Mouse (Mus musculus) layer of hippocampus, postnatal 25 days (tissue): Measurements from ENCODE around the gene Ide. TPM values are rescaled to one million over a fixed set of nuclear protein-coding genes. Genes with fewer than 3 reads are reported as not detected.

Source experiments
- DNase-seq, 2 experiments: peaks; one replicate each; pipeline ENCODE4 v3.0.0; 2022; ENCODE audit warnings: mixed read lengths in 2 of 2, low spot score in 1 of 2; ENCODE audit errors: extremely low spot score in 1 of 2
- total RNA-seq, 2 experiments: library from RNA; stranded (reverse); gene quantifications; 2 replicates each; pipeline ENCODE4 v1.2.3; 2021

Gene Ide
- total RNA-seq = 10 to 100 TPM; 36.6 to 39.3 TPM

- no peak for DNase-seq
Measured at GRCm38 (mm10) chr19:37337752-37338151, at the start of gene Ide. Ide (minus strand) TSS chr19:37337852.

GRCm38 (mm10) chr19:37386126-37386525 lies 48.5 kb upstream of the Ide start:
- DNase-seq = no peak

- no peak for DNase-seq
Measured at GRCm38 (mm10) chr19:37378816-37379215, 41.2 kb upstream of the Ide start.

GRCm38 (mm10) chr19:37377404-37377990 lies 39.8 kb upstream of the Ide start:
- DNase-seq = no peak

GRCm38 (mm10) chr19:37376841-37377240 lies 39.2 kb upstream of the Ide start:
- no peak for DNase-seq

GRCm38 (mm10) chr19:37375755-37376615 lies 38.3 kb upstream of the Ide start, which contains the start of gene Kif11:
Kif11 (plus strand) TSS chr19:37376403.
- DNase-seq = peak; percentile 84 to 89

- no peak for DNase-seq
Measured at GRCm38 (mm10) chr19:37374941-37375754, 37.5 kb upstream of the Ide start.

GRCm38 (mm10) chr19:37370356-37370755 lies 32.7 kb upstream of the Ide start:
- DNase-seq = no peak

GRCm38 (mm10) chr19:37369921-37370320 lies 32.3 kb upstream of the Ide start:
- no peak for DNase-seq

GRCm38 (mm10) chr19:37368990-37369389 lies 31.3 kb upstream of the Ide start:
- DNase-seq = no peak

- peak in 1 of 2 experiments; percentile 38 for DNase-seq
Measured at GRCm38 (mm10) chr19:37363128-37363939, 25.7 kb upstream of the Ide start.

GRCm38 (mm10) chr19:37362545-37362944 lies 24.9 kb upstream of the Ide start:
- no peak for DNase-seq

- DNase-seq = no peak
Measured at GRCm38 (mm10) chr19:37360044-37360443, 22.4 kb upstream of the Ide start.

GRCm38 (mm10) chr19:37353331-37353730 lies 15.7 kb upstream of the Ide start:
- no peak for DNase-seq

- no peak for DNase-seq
Measured at GRCm38 (mm10) chr19:37352756-37353155, 15.1 kb upstream of the Ide start.

- no peak for DNase-seq
Measured at GRCm38 (mm10) chr19:37348952-37349351, 11.3 kb upstream of the Ide start.

- DNase-seq = no peak
Measured at GRCm38 (mm10) chr19:37348331-37348730, 10.7 kb upstream of the Ide start.

- no peak for DNase-seq
Measured at GRCm38 (mm10) chr19:37346258-37346657, 8.6 kb upstream of the Ide start.

GRCm38 (mm10) chr19:37343899-37344298 lies 6.2 kb upstream of the Ide start:
- no peak for DNase-seq

- no peak for DNase-seq
Measured at GRCm38 (mm10) chr19:37340931-37341330, 3.3 kb upstream of the Ide start.
